Mouse (Mus musculus): ENCODE measurements around the gene Cd52. TPM values are rescaled to one million over a fixed set of nuclear protein-coding genes. Genes with fewer than 3 reads are reported as not detected.

Gene Cd52
- polyA plus RNA-seq, 1 experiment from 2014 or later: 24.3 TPM

- Histone ChIP-seq H3K4me3 (ENCODE audit: low read depth, low read length) (no peak overlapping the region), H3K27me3 (replicated peaks; ENCODE audit: control insufficient read depth, insufficient read depth, low read length) (no peaks in the 10 kb centered on the region), H3K9ac (ENCODE audit: low read length) (no peak overlapping the region), H3K4me2 (ENCODE audit: low read length) (no peak overlapping the region), H3K9me3 (ENCODE audit: control insufficient read depth, low read length) (no peaks in the 10 kb centered on the region), H3K36me3 (ENCODE audit: control insufficient read depth, insufficient read depth, low read length) (no peaks in the 10 kb centered on the region), H3K4me1 (replicated peaks; ENCODE audit: control insufficient read depth, insufficient read depth, low read length) (no peaks in the 10 kb centered on the region), H3K27ac (ENCODE audit: low read depth) (no peak overlapping the region)
- 81% methylated on average over 6 of the region's 6 CpGs for WGBS
- no peak for DNase-seq (ENCODE audit: low spot score)
- ATAC-seq (replicated peaks; ENCODE audit: low FRiP score, low TSS enrichment, low read depth): no peak
Observed at GRCm38 (mm10) chr4:134091225-134091529, 3.7 kb downstream of the Cd52 start.

DNA sequence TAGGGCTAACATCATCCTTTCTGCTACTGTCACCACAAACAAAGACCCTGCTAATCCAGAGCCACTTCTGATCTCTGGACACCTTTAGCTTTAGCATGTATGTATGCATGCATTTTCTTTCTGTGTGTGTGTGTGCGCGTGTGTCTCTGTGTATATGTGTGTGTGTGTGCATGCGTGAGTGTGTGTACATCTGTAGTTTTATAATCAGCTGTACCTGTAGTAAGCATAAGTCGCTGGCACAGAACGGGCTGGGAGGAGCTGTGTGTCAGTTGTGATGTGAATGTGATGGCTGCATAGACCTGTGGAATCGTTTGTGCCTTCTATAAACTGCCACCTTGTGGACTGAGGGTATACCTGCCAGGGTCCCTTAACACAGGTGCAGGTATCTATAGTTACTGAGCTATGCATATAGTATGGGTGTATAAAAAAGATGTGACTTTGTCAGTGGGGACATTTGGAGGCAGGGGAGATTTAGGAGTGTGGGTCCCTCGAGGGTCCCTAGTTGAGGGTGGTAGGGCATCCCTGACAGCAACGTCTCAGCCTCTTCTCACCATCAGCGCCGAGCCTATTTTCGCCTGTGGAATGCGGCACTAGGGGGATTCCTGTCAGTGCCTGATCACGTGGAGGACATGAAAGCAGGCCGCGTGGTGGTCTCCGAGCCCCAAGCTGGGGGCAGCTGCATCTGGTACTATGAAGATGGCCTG is 4.2 kb downstream of the Cd52 start:
- H3K9me3 ChIP-seq (ENCODE audit: control insufficient read depth, low read length): no peaks in the 10 kb centered on the region
- H3K4me3 ChIP-seq (ENCODE audit: low read depth, low read length): no peak overlapping the region
- H3K27ac ChIP-seq (ENCODE audit: low read depth): no peak overlapping the region
- H3K27me3 ChIP-seq (replicated peaks; ENCODE audit: control insufficient read depth, insufficient read depth, low read length): no peaks in the 10 kb centered on the region
- 83% methylated on average over 16 of the region's 16 CpGs for WGBS
- DNase-seq (ENCODE audit: low spot score) (no peak), ATAC-seq (replicated peaks; ENCODE audit: low FRiP score, low TSS enrichment, low read depth) (no peak)
- H3K4me2 ChIP-seq (ENCODE audit: low read length): no peak overlapping the region
- H3K9ac ChIP-seq (ENCODE audit: low read length): no peak overlapping the region
- H3K4me1 ChIP-seq (replicated peaks; ENCODE audit: control insufficient read depth, insufficient read depth, low read length): no peaks in the 10 kb centered on the region
- H3K36me3 ChIP-seq (ENCODE audit: control insufficient read depth, insufficient read depth, low read length): no peaks in the 10 kb centered on the region

GRCm38 (mm10) chr4:134089029-134089428 is 5.9 kb downstream of the Cd52 start:
- no peak overlapping the region for H3K27ac ChIP-seq (ENCODE audit: low read depth)
- H3K36me3 ChIP-seq (ENCODE audit: control insufficient read depth, insufficient read depth, low read length): no peaks in the 10 kb centered on the region
- WGBS: 84% methylated on average over 9 of the region's 9 CpGs
- H3K9me3 ChIP-seq (ENCODE audit: control insufficient read depth, low read length): no peaks in the 10 kb centered on the region
- H3K4me1 ChIP-seq (replicated peaks; ENCODE audit: control insufficient read depth, insufficient read depth, low read length): no peaks in the 10 kb centered on the region
- no peak for DNase-seq (ENCODE audit: low spot score)
- no peak overlapping the region for H3K4me2 ChIP-seq (ENCODE audit: low read length)
- H3K9ac ChIP-seq (ENCODE audit: low read length): no peak overlapping the region
- no peaks in the 10 kb centered on the region for H3K27me3 ChIP-seq (replicated peaks; ENCODE audit: control insufficient read depth, insufficient read depth, low read length)
- no peak for ATAC-seq (replicated peaks; ENCODE audit: low FRiP score, low TSS enrichment, low read depth)
- no peak overlapping the region for H3K4me3 ChIP-seq (ENCODE audit: low read depth, low read length)

DNA sequence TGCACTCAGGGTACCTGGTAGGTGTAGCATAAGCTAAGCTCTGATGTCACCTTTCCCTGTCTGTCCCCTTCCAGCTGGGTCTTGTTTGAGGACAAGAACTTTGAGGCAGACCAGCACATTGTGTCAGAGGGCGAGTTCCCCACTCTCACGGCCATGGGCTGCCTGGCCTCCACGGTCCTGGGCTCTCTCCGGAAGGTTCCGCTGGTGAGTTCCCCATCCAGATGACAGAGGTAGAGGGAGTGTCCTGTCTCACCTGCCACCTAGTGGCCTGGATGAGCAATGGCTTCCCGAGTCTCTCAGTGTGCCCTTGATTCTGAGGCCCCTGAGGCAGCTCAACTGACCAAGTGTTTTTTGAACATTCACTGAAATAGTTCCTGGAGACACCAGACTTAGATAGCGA is 7.5 kb downstream of the Cd52 start:
- H3K9me3 ChIP-seq (ENCODE audit: control insufficient read depth, low read length): no peaks in the 10 kb centered on the region
- no peak overlapping the region for H3K9ac ChIP-seq (ENCODE audit: low read length)
- DNase-seq (ENCODE audit: low spot score): no peak
- 33% methylated on average over 7 of the region's 7 CpGs for WGBS
- H3K36me3 ChIP-seq (ENCODE audit: control insufficient read depth, insufficient read depth, low read length): no peaks in the 10 kb centered on the region
- H3K27me3 ChIP-seq (replicated peaks; ENCODE audit: control insufficient read depth, insufficient read depth, low read length): no peaks in the 10 kb centered on the region
- no peak overlapping the region for H3K4me3 ChIP-seq (ENCODE audit: low read depth, low read length)
- no peak overlapping the region for H3K4me2 ChIP-seq (ENCODE audit: low read length)
- peak; percentile 59 for ATAC-seq (replicated peaks; ENCODE audit: low FRiP score, low TSS enrichment, low read depth)
- H3K4me1 ChIP-seq (replicated peaks; ENCODE audit: control insufficient read depth, insufficient read depth, low read length): no peaks in the 10 kb centered on the region
- no peak overlapping the region for H3K27ac ChIP-seq (ENCODE audit: low read depth)

DNA sequence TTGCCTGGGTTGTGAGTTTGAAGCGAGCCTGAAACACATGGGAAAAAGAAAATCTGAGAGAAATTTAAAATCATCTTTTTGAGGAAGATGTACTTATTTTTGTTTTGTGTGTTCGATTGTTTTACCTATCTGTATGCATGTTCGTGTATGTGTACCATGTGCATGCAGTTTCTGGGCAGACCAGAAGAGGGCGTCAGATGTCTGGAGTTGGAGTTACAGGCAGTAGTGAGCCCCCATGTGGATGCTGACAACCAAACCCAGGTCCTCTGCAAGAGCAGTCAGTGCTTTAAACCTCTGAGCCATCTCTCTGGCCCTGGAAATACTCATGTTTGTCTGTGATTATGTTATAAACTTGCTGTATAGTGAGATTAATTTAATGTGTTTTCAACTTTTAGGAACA is 9.9 kb downstream of the Cd52 start:
- no peaks in the 10 kb centered on the region for H3K36me3 ChIP-seq (ENCODE audit: control insufficient read depth, insufficient read depth, low read length)
- H3K9ac ChIP-seq (ENCODE audit: low read length): no peak overlapping the region
- peaks cover 5% of the 10 kb centered on the region; the same call in 1 of the 2 replicates for H3K4me1 ChIP-seq (replicated peaks; ENCODE audit: control insufficient read depth, insufficient read depth, low read length)
- 85% methylated on average over 4 of the region's 4 CpGs for WGBS
- no peaks in the 10 kb centered on the region for H3K27me3 ChIP-seq (replicated peaks; ENCODE audit: control insufficient read depth, insufficient read depth, low read length)
- no peak overlapping the region for H3K4me2 ChIP-seq (ENCODE audit: low read length)
- DNase-seq (ENCODE audit: low spot score) (no peak), ATAC-seq (replicated peaks; ENCODE audit: low FRiP score, low TSS enrichment, low read depth) (no peak)
- no peak overlapping the region for H3K27ac ChIP-seq (ENCODE audit: low read depth)
- no peak overlapping the region for H3K4me3 ChIP-seq (ENCODE audit: low read depth, low read length)
- H3K9me3 ChIP-seq (ENCODE audit: control insufficient read depth, low read length): no peaks in the 10 kb centered on the region

DNA sequence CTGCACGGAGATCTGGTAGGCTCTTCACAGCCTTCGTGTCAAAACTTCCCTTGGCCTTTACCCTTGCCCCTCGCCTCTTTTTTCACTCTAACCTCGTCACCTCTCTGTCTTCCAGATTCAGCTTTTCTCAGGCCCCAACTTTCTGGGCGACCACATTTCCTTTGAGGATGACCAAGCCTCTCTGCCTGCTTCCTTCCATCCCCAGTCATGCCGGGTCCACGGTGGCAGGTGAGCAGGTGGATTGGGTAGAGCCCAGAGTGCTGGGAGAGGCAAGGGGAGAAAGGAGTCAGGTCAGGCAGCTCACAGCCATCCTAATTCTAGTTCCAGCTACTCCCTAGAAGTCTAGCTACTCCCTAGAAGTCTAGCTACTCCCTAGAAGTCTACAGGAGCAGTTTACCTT is 12.4 kb downstream of the Cd52 start:
- Histone ChIP-seq H3K4me1 (replicated peaks; ENCODE audit: control insufficient read depth, insufficient read depth, low read length) (peaks cover 5% of the 10 kb centered on the region; the same call in 1 of the 2 replicates), H3K4me2 (ENCODE audit: low read length) (peak overlapping the region; percentile 80), H3K4me3 (ENCODE audit: low read depth, low read length) (peak overlapping the region; percentile 44), H3K36me3 (ENCODE audit: control insufficient read depth, insufficient read depth, low read length) (no peaks in the 10 kb centered on the region), H3K9me3 (ENCODE audit: control insufficient read depth, low read length) (no peaks in the 10 kb centered on the region), H3K27ac (ENCODE audit: low read depth) (no peak overlapping the region), H3K9ac (ENCODE audit: low read length) (no peak overlapping the region), H3K27me3 (replicated peaks; ENCODE audit: control insufficient read depth, insufficient read depth, low read length) (no peaks in the 10 kb centered on the region)
- ATAC-seq (replicated peaks; ENCODE audit: low FRiP score, low TSS enrichment, low read depth) (no peak), DNase-seq (ENCODE audit: low spot score) (no peak)
- WGBS: 6% methylated on average over 7 of the region's 7 CpGs

DNA sequence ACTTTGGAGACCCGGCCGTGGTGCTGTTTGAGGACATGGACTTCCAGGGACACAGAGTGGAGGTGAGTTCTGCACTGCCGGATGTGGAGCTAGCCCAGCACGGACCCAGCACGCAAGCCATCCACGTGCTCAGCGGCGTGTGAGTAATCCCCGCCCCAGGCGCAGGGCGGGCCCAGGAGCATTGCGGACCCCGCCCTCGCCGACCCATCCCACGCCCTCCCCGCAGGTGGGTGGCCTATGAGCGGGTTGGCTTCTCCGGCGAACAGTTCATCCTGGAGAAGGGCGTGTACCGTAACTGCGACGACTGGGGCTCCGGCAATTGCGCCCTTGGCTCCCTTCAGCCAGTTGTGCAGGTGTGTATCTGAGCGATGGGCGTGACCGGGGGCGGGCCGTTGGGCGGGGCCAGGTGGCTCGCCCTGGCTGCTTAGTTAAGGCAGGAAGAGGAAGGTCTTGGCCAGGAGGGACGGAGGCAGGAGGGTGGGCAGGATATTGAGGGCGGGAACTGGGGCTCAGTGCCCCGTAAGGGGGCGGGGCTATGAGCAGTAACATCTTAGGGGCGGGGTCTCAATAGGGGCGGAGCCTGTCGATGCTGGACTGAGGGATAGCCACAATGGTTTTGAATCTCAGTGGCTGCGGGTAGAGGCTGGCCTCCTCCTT is 13.0 kb downstream of the Cd52 start:
- DNase-seq (ENCODE audit: low spot score) (peak; percentile 91), ATAC-seq (replicated peaks; ENCODE audit: low FRiP score, low TSS enrichment, low read depth) (peak; percentile 96)
- H3K4me2 ChIP-seq (ENCODE audit: low read length): peak overlapping the region; percentile 80
- H3K27me3 ChIP-seq (replicated peaks; ENCODE audit: control insufficient read depth, insufficient read depth, low read length): no peaks in the 10 kb centered on the region
- no peaks in the 10 kb centered on the region for H3K36me3 ChIP-seq (ENCODE audit: control insufficient read depth, insufficient read depth, low read length)
- H3K4me3 ChIP-seq (ENCODE audit: low read depth, low read length): peak overlapping the region; percentile 44
- H3K4me1 ChIP-seq (replicated peaks; ENCODE audit: control insufficient read depth, insufficient read depth, low read length): peaks cover 5% of the 10 kb centered on the region; the same call in 1 of the 2 replicates
- H3K9ac ChIP-seq (ENCODE audit: low read length): no peak overlapping the region
- H3K27ac ChIP-seq (ENCODE audit: low read depth): no peak overlapping the region
- WGBS: under 1% methylated on average over 36 of the region's 41 CpGs
- H3K9me3 ChIP-seq (ENCODE audit: control insufficient read depth, low read length): no peaks in the 10 kb centered on the region

DNA sequence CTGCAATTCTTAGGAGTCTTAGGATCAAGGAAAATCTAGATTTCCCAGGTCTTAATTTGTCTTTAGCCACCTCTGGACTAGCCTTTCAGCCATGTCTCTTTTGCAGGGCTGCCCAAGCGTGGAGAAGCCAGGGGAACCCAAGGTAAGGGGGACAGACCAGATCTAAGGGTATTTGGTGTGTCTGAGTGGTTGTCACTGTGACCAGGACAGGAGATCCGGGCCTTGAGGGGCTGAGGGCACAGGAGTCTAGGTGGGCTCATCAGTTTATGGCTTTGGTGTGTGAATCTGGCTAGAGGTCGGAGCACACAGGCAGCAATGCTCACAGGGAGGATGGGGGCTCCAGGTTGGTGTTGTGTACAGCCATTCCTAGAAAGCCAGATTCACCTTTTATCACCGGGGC is 14.2 kb downstream of the Cd52 start:
- no peaks in the 10 kb centered on the region for H3K9me3 ChIP-seq (ENCODE audit: control insufficient read depth, low read length)
- no peaks in the 10 kb centered on the region for H3K36me3 ChIP-seq (ENCODE audit: control insufficient read depth, insufficient read depth, low read length)
- H3K27me3 ChIP-seq (replicated peaks; ENCODE audit: control insufficient read depth, insufficient read depth, low read length): no peaks in the 10 kb centered on the region
- DNase-seq (ENCODE audit: low spot score) (no peak), ATAC-seq (replicated peaks; ENCODE audit: low FRiP score, low TSS enrichment, low read depth) (no peak)
- no peak overlapping the region for H3K27ac ChIP-seq (ENCODE audit: low read depth)
- H3K9ac ChIP-seq (ENCODE audit: low read length): no peak overlapping the region
- WGBS: 82% methylated on average over 4 of the region's 4 CpGs
- peaks cover 5% of the 10 kb centered on the region; the same call in 1 of the 2 replicates for H3K4me1 ChIP-seq (replicated peaks; ENCODE audit: control insufficient read depth, insufficient read depth, low read length)
- H3K4me3 ChIP-seq (ENCODE audit: low read depth, low read length): no peak overlapping the region
- H3K4me2 ChIP-seq (ENCODE audit: low read length): no peak overlapping the region

DNA sequence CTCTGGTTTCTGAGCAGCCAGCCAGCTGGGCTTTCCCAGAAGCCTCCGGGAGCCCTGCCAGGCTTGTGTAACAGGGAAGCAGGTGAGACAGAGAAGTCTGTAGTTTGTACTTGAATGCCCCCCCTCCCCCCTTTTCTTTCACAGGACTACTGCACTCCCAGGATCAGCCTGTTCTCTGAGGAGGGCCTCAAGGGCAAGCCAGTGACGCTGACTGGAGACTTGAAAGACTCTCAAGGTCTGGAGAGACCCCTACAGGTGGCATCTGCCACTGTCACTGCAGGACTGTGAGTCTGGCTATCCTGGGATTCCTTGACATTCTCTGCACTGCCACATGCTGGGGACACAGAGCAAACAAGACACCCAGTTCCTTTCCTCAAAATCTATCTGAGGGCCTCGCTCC is 16.2 kb downstream of the Cd52 start:
- no peak for DNase-seq (ENCODE audit: low spot score)
- WGBS: 10% methylated on average over 3 of the region's 3 CpGs
- no peak for ATAC-seq (replicated peaks; ENCODE audit: low FRiP score, low TSS enrichment, low read depth)
- peaks cover 5% of the 10 kb centered on the region; the same call in 1 of the 2 replicates for H3K4me1 ChIP-seq (replicated peaks; ENCODE audit: control insufficient read depth, insufficient read depth, low read length)
- H3K36me3 ChIP-seq (ENCODE audit: control insufficient read depth, insufficient read depth, low read length): no peaks in the 10 kb centered on the region
- no peaks in the 10 kb centered on the region for H3K9me3 ChIP-seq (ENCODE audit: control insufficient read depth, low read length)
- no peak overlapping the region for H3K27ac ChIP-seq (ENCODE audit: low read depth)
- H3K27me3 ChIP-seq (replicated peaks; ENCODE audit: control insufficient read depth, insufficient read depth, low read length): no peaks in the 10 kb centered on the region
- H3K4me2 ChIP-seq (ENCODE audit: low read length): no peak overlapping the region
- H3K4me3 ChIP-seq (ENCODE audit: low read depth, low read length): no peak overlapping the region
- no peak overlapping the region for H3K9ac ChIP-seq (ENCODE audit: low read length)
